In the genomic region with DNA sequence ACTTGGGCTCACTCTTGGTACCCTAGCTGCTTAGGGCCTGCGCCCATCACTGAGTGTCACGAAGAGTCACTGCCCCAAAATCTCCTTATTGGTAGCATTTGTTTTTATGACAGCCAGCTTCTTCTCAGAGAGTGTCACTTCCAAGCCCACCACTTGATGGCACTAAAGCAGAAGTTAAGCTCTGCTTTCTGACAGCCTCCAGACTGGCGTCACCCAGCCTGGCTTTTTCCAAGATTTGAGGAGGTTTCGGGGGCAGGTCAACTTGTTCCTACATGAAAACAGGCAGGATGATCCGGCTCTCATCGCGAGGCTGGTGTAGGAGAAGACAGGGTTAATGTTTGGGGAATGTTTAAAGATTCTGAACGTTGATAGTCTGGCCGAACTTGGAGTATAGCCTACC, we compare ENCODE assay signal across 9 mouse cellular contexts. TPM values are rescaled to one million over a fixed set of nuclear protein-coding genes. Genes with fewer than 3 reads are reported as not detected.
DNase-seq lines count a peak whose midpoint lies in the region; ATAC-seq and TF ChIP-seq lines count a peak whose summit lies in the region.
"Had no signal": no experiment of that assay in that cellular context is flagged by ENCODE, and none has a peak within 500 bp of the region (broad histone marks: within the 10 kb centered on the region; RNA-seq: fewer than 3 reads in every experiment).

No protein-coding gene starts in this region.

- H3K4me2 ChIP-seq in intestine, postnatal 0 days (replicated peaks; ENCODE audit: low read depth), result no peak overlapping the region
- no peak overlapping the region for H3K4me2 ChIP-seq in midbrain, embryonic 16.5 days (ENCODE audit: low read length)
- no peak overlapping the region for H3K4me2 ChIP-seq in stomach, embryonic 14.5 days (replicated peaks; ENCODE audit: low read depth, low read length)

- no peaks in the 10 kb centered on the region; the same call in 1 of the 2 replicates for H3K36me3 ChIP-seq in intestine, postnatal 0 days (ENCODE audit: control insufficient read depth, insufficient read depth)
- no peaks in the 10 kb centered on the region for H3K36me3 ChIP-seq in limb, embryonic 10.5 days
- H3K36me3 ChIP-seq in midbrain, embryonic 16.5 days (ENCODE audit: control insufficient read depth, insufficient read depth, low read length), result no peaks in the 10 kb centered on the region
- no peaks in the 10 kb centered on the region for H3K36me3 ChIP-seq in stomach, embryonic 14.5 days (ENCODE audit: control insufficient read depth, insufficient read depth, low read length)

- peak; percentile 84 for TF ChIP-seq CTCF in intestine, postnatal 0 days (IDR thresholded peaks at IDR 0.05; ENCODE audit: low read depth)

- no peak for ATAC-seq in intestine, postnatal 0 days
- peak; percentile 19; the same call in 1 of the 2 replicates for ATAC-seq in midbrain, embryonic 16.5 days
- peak; percentile 50 for ATAC-seq in stomach, embryonic 14.5 days (ENCODE audit: insufficient number of reproducible peaks, insufficient read depth, low FRiP score, low read depth)

- H3K9ac ChIP-seq in intestine, postnatal 0 days (ENCODE audit: low read depth, low read length), result no peak overlapping the region
- no peak overlapping the region for H3K9ac ChIP-seq in midbrain, embryonic 16.5 days (ENCODE audit: low read depth, low read length)
- no peak overlapping the region for H3K9ac ChIP-seq in stomach, embryonic 14.5 days (replicated peaks; ENCODE audit: low read depth, low read length)

- H3K9me3 ChIP-seq in intestine, postnatal 0 days (ENCODE audit: control insufficient read depth), result no peaks in the 10 kb centered on the region
- no peaks in the 10 kb centered on the region for H3K9me3 ChIP-seq in limb, embryonic 10.5 days (replicated peaks)
- no peaks in the 10 kb centered on the region for H3K9me3 ChIP-seq in midbrain, embryonic 16.5 days (replicated peaks; ENCODE audit: control insufficient read depth, low read length, poor library complexity, severe bottlenecking)
- no peaks in the 10 kb centered on the region for H3K9me3 ChIP-seq in stomach, embryonic 14.5 days (ENCODE audit: control insufficient read depth, low read depth, low read length)

- peaks cover 9% of the 10 kb centered on the region; the same call in 1 of the 2 replicates for H3K4me1 ChIP-seq in intestine, postnatal 0 days (replicated peaks; ENCODE audit: control insufficient read depth, insufficient read depth, low read length)
- H3K4me1 ChIP-seq in limb, embryonic 10.5 days, result peaks cover 58% of the 10 kb centered on the region
- peaks cover 12% of the 10 kb centered on the region for H3K4me1 ChIP-seq in midbrain, embryonic 16.5 days (ENCODE audit: control insufficient read depth, insufficient read depth, low read length)
- H3K4me1 ChIP-seq in stomach, embryonic 14.5 days (ENCODE audit: control insufficient read depth, insufficient read depth, low read length), result peaks cover 18% of the 10 kb centered on the region; the same call in 1 of the 2 replicates

- peak; percentile 50 for DNase-seq in A20 (ENCODE audit: low read depth, low spot score)
- DNase-seq in adrenal gland, adult 8-10 months, result peak; percentile 72
- peak; percentile 73 for DNase-seq in embryo, embryonic 9.5 days (ENCODE audit: extremely low spot score)
- DNase-seq in gastrocnemius, postnatal 4 days (ENCODE audit: low spot score in 2 of 2), result peak; percentile 55 to 78
- DNase-seq in limb, embryonic 10.5 days (ENCODE audit: low spot score), result peak; percentile 76

- H3K4me3 ChIP-seq in intestine, postnatal 0 days (ENCODE audit: low read depth, low read length), result no peak overlapping the region
- H3K4me3 ChIP-seq in limb, embryonic 10.5 days, result no peak overlapping the region
- H3K4me3 ChIP-seq in midbrain, embryonic 16.5 days (ENCODE audit: low read depth, low read length), result no peak overlapping the region
- no peak overlapping the region for H3K4me3 ChIP-seq in stomach, embryonic 14.5 days (ENCODE audit: low read depth, low read length)
- H3K4me3 ChIP-seq: erythroblast, embryonic 14.5 days had no signal

- 24% methylated on average over 9 of the region's 9 CpGs for WGBS in intestine, postnatal 0 days
- 15% methylated on average over 9 of the region's 9 CpGs for WGBS in limb, embryonic 10.5 days
- 17% methylated on average over 9 of the region's 9 CpGs for WGBS in midbrain, embryonic 16.5 days
- WGBS in stomach, embryonic 14.5 days, result 8% methylated on average over 9 of the region's 9 CpGs

- no peaks in the 10 kb centered on the region for H3K27me3 ChIP-seq in intestine, postnatal 0 days (replicated peaks; ENCODE audit: control insufficient read depth, insufficient read depth, low read length)
- H3K27me3 ChIP-seq in limb, embryonic 10.5 days (ENCODE audit: low read depth, poor library complexity, severe bottlenecking), result peaks cover 9% of the 10 kb centered on the region
- H3K27me3 ChIP-seq in midbrain, embryonic 16.5 days (ENCODE audit: control insufficient read depth, insufficient read depth, low read depth, low read length), result peaks cover 4% of the 10 kb centered on the region; the same call in 1 of the 2 replicates
- H3K27me3 ChIP-seq in stomach, embryonic 14.5 days (ENCODE audit: control insufficient read depth, insufficient read depth, low read length), result no peaks in the 10 kb centered on the region

- no peak overlapping the region for H3K27ac ChIP-seq in intestine, postnatal 0 days (ENCODE audit: low read depth, low read length)
- no peak overlapping the region for H3K27ac ChIP-seq in limb, embryonic 10.5 days
- H3K27ac ChIP-seq in midbrain, embryonic 16.5 days (ENCODE audit: low read length), result no peak overlapping the region
- no peak overlapping the region for H3K27ac ChIP-seq in stomach, embryonic 14.5 days (ENCODE audit: low read length)

RNA-seq across cellular contexts. Expression of a gene that starts 54.9 kb away (rescaled TPM):
- 1 to 10 TPM in 1 of 4 experiments, under 1 TPM in 3; 0.61 to 1.8 (median 0.82) TPM for total RNA-seq in adrenal gland, adult 8-10 months (2022)
- total RNA-seq in gastrocnemius, postnatal 4 days (2021), result 1 to 10 TPM in 1 of 2 experiments, under 1 TPM in 1; 0.86 to 1.4 TPM
- polyA plus RNA-seq in intestine, postnatal 0 days (2015; fragmentation: Nextera tagmentation; extraction: Ambion mirVana), result 222 and 243 TPM in 2 replicates
- polyA plus RNA-seq in limb, embryonic 10.5 days (2016; fragmentation: Nextera tagmentation; extraction: Ambion mirVana), result 2.1 and 4.5 TPM in 2 replicates
- 13.6 and 16.2 TPM in 2 replicates for polyA plus RNA-seq in midbrain, embryonic 16.5 days (2015; fragmentation: Nextera tagmentation; extraction: Ambion mirVana)
- polyA plus RNA-seq in stomach, embryonic 14.5 days (2014; fragmentation: Nextera tagmentation; extraction: Ambion mirVana), result 43.8 and 51.8 TPM in 2 replicates
- polyA plus RNA-seq: erythroblast, embryonic 14.5 days had no signal
